Mouse (Mus musculus): ENCODE measurements around the gene Vegfa. TPM values are rescaled to one million over a fixed set of nuclear protein-coding genes. Genes with fewer than 3 reads are reported as not detected.

Vegfa gene
- total RNA-seq, 4 experiments from 2014 or later = 270 to 756 (median 501) TPM

GRCm38 (mm10) chr17:46049567-46049966, 17.4 kb upstream of the Vegfa start:
- DNase-seq = no peak

GRCm38 (mm10) chr17:46048184-46048583, 16.0 kb upstream of the Vegfa start:
- no peak for DNase-seq

GRCm38 (mm10) chr17:46045742-46046141, 13.6 kb upstream of the Vegfa start:
- DNase-seq = no peak

- no peak for DNase-seq
These were observed 12.8 kb upstream of the Vegfa start for GRCm38 (mm10) chr17:46044953-46045352.

GRCm38 (mm10) chr17:46042158-46042557, 10.0 kb upstream of the Vegfa start:
- DNase-seq = no peak

GRCm38 (mm10) chr17:46041679-46042078, 9.5 kb upstream of the Vegfa start:
- no peak for DNase-seq

- no peak for DNase-seq
These were observed 9.1 kb upstream of the Vegfa start for GRCm38 (mm10) chr17:46041223-46041622.

- DNase-seq = no peak
These were observed 8.4 kb upstream of the Vegfa start for GRCm38 (mm10) chr17:46040561-46040960.

- DNase-seq = no peak
These were observed 6.7 kb upstream of the Vegfa start for GRCm38 (mm10) chr17:46038906-46039305.

GRCm38 (mm10) chr17:46036400-46036799, 4.2 kb upstream of the Vegfa start:
- DNase-seq = peak; percentile 73

GRCm38 (mm10) chr17:46034110-46034509, 1.9 kb upstream of the Vegfa start:
- no peak for DNase-seq

GRCm38 (mm10) chr17:46033607-46034006, 1.4 kb upstream of the Vegfa start:
- DNase-seq = no peak

GRCm38 (mm10) chr17:46033122-46033521, 953 bp upstream of the Vegfa start:
- no peak for DNase-seq

GRCm38 (mm10) chr17:46031621-46032211, 453 bp downstream of the Vegfa start:
- DNase-seq = peak; percentile 75

GRCm38 (mm10) chr17:46030731-46031620, 1.2 kb downstream of the Vegfa start:
- peak; percentile 81 for DNase-seq

- no peak for DNase-seq
These were observed 1.8 kb downstream of the Vegfa start for GRCm38 (mm10) chr17:46030323-46030730.

- DNase-seq = no peak
These were observed 2.5 kb downstream of the Vegfa start for GRCm38 (mm10) chr17:46029554-46030207.

- no peak for DNase-seq
These were observed 3.1 kb downstream of the Vegfa start for GRCm38 (mm10) chr17:46029052-46029553.

- DNase-seq = peak; percentile 73
These were observed 3.7 kb downstream of the Vegfa start for GRCm38 (mm10) chr17:46028210-46029051.

GRCm38 (mm10) chr17:46027066-46027917, 4.9 kb downstream of the Vegfa start:
- no peak for DNase-seq
